Mouse (Mus musculus): ENCODE results near the gene Gm3336. TPM values are rescaled to one million over a fixed set of nuclear protein-coding genes. Genes with fewer than 3 reads are reported as not detected.

The Gm3336 gene
- not detected in 2 replicates for polyA plus RNA-seq (2012; rRNA removed)

GRCm38 (mm10) chr8:70718297-70718696 is at the start of gene Gm3336:
Gm3336 (plus strand) TSS chr8:70718543.

DNA sequence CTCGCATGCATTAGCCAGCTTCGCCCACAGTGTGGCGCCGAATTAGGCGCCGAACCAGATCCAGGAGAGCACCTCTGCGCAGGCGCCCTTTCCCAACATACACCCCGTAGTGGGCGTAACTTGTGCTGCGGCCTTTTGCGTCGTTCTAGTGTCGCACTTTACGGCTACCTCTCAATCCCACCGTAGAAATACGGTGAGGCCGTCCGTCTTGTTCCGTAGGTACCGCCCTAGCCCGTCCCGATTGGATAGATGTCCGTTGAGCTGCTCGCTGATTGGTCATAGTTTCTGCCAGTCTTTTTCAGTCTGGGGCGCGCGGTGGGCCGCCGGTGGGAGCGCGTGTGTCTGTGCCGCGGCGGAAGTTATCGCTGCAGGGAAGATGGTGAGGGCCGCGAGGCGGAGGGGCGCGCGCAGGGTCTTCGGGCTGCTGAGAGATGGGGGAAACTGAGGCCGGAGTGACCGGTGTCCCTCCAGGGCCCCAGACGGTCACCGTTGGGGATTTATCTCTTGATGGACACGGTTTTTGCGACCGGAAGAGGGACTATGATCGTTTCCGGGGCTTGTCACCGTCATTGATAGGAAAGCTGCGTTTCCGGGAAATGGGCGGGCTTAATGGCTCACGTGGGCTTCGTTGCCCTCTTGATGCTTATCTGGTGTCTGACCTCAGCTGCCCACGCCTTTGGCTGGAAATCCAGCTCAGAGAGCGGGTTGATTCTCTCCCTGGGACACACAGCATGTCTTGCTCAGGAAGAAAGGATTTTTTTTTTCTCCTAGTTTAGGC is 45.1 kb upstream of the Gm3336 start, which contains the start of gene Lsm4:
Lsm4 (plus strand) TSS at position 170 of the 778 bp plus-strand sequence.

GRCm38 (mm10) chr8:70698310-70699109 is 19.8 kb upstream of the Gm3336 start, which contains the start of gene Jund:
Jund (plus strand) TSS chr8:70698949.

DNA sequence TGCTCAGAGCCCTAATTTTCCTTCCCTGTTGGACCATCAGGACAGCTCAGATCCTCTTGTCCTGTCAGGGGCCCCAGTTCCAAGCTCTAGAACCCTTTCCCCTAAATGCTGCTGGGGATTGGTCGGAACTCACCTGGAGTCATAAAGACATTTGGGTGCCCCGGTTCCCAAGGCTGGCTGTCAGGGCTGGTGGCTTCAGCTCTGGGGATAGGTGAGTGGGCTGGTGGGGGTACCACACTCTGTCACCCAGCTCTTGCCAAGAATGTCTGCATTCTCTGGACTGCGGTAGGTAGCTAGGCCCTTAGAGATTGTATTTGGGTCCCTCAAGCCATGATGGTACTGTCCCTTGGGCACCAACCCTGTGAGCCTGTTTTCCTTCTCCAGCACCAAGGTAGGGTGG is 15.1 kb upstream of the Gm3336 start, which contains the start of gene Iqcn:
Iqcn (plus strand) TSS at position 171 of the 400 bp plus-strand sequence.

DNA sequence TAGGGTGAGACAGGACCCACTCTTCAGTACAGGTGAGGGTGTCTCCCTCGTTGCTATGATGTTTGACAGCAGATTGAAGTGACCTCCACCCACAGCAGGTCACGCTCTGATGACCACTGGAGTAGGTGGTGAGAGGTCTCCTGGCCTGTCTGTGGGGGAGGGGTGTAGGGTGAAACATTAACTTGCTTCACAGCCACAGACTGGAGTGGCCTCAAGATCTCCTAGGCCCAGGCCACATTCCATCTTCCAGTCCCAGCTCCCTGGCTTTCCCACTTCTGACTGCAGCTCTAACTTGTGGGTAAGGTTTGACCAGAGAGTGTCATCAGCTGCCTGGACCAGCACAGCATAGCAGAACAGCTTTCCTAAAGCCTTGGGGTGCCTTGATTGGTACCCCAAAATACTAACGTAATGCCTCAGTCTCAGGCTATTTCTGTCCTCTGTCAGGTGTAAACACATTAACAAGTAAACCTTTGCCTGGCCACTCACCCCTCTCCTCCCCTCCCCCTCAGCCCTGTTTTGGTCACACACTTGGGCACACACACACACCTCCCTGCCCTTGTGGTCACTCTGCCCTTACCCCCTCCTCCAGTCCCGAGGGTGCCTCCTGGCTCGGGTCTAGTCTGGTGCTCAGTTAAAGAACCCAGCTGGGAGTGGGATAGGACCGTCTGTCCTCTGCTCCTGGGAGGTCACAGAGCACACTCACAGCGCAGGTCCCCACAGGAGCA is 5.3 kb downstream of the Gm3336 start, which contains the start of gene Pde4c:
Pde4c (plus strand) TSS at position 235 of the 725 bp plus-strand sequence.

DNA sequence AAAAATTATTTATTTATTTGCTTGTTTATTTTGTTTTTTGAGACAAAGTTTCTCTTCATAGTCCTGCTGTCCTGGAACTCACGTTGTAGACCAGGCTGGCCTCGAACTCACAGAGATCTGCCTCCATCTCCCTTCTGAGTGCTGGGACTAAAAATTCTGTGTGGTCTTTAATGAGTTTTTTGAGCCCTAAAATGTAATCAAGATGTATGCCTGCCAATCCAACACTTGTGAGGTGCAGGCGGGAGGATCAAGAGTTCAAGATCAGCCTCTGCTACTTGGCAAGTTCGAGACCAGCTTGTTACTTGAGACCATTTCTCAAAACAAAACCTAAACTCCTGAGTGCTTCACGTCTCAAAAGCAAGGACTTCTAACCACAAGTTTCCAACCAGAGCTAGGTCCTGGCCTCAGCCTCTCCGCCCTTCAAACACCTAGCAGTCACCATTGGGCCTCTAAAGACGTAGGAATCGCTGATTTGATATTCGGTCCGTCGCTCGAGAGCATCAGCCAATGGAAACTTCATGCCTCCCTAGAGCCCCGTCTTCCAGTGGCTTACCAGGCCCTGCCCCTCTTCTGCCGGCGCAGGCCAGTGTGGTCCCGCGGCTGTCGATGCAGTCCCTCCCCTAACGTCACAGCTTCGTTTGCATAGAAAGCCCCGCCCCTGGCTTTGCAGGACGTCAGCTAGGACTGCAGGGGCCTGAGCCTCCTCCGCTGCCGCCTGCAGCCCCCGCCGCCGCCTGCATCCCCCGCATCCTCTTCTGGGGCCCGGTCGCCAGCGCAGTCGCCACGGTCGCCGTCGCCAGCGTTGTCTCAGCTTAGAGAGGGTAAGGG is 35.9 kb downstream of the Gm3336 start, which contains the start of gene Rab3a:
Rab3a (plus strand) TSS at position 637 of the 828 bp plus-strand sequence.

GRCm38 (mm10) chr8:70760775-70761406 is 42.5 kb downstream of the Gm3336 start, which contains the start of gene Mpv17l2:
Mpv17l2 (minus strand) TSS chr8:70760946.

Other genes with a start within 250 kb of the Gm3336 start
- gene Klhl26, start 241.6 kb upstream of the Gm3336 start, polyA plus RNA-seq (2012; rRNA removed) = 45.0 and 47.6 TPM in 2 replicates
- 93.1 and 93.2 TPM in 2 replicates for gene Tmem59l, start 231.2 kb upstream of the Gm3336 start, polyA plus RNA-seq (2012; rRNA removed)
- 21.4 and 29.2 TPM in 2 replicates for gene Crlf1, start 225.4 kb upstream of the Gm3336 start, polyA plus RNA-seq (2012; rRNA removed)
- gene Rex1bd, start 211.8 kb upstream of the Gm3336 start, polyA plus RNA-seq (2012; rRNA removed) = 208 and 217 TPM in 2 replicates
- gene Uba52, start 207.7 kb upstream of the Gm3336 start, polyA plus RNA-seq (2012; rRNA removed) = 1,219 and 1,269 TPM in 2 replicates
- gene Fkbp8, start 190.8 kb upstream of the Gm3336 start, polyA plus RNA-seq (2012; rRNA removed) = 515 and 521 TPM in 2 replicates
- gene Kxd1, start 190.6 kb upstream of the Gm3336 start, polyA plus RNA-seq (2012; rRNA removed) = 36.9 and 38.8 TPM in 2 replicates
- gene Ell, start 179.1 kb upstream of the Gm3336 start, polyA plus RNA-seq (2012; rRNA removed) = 21.8 and 22.9 TPM in 2 replicates
- 198 and 208 TPM in 2 replicates for gene Isyna1, start 124.2 kb upstream of the Gm3336 start, polyA plus RNA-seq (2012; rRNA removed)
- gene Ssbp4, start 109.7 kb upstream of the Gm3336 start, polyA plus RNA-seq (2012; rRNA removed) = 201 and 212 TPM in 2 replicates
- gene Lrrc25, start 102.4 kb upstream of the Gm3336 start, polyA plus RNA-seq (2012; rRNA removed) = 0.78 and 0.87 TPM in 2 replicates
- gene Gdf15, start 86.1 kb upstream of the Gm3336 start, polyA plus RNA-seq (2012; rRNA removed) = 0.16 and 0.32 TPM in 2 replicates
- 45.7 and 46.8 TPM in 2 replicates for gene Pgpep1, start 58.2 kb upstream of the Gm3336 start, polyA plus RNA-seq (2012; rRNA removed)
- 153 and 155 TPM in 2 replicates for gene Lsm4, start 45.3 kb upstream of the Gm3336 start, polyA plus RNA-seq (2012; rRNA removed)
- 201 and 210 TPM in 2 replicates for gene Jund, start 19.6 kb upstream of the Gm3336 start, polyA plus RNA-seq (2012; rRNA removed)
- 0.12 and 0.14 TPM in 2 replicates for gene Iqcn, start 15.1 kb upstream of the Gm3336 start, polyA plus RNA-seq (2012; rRNA removed)
- gene Pde4c, start 5.2 kb downstream of the Gm3336 start, polyA plus RNA-seq (2012; rRNA removed) = 1.1 and 1.2 TPM in 2 replicates
- gene Rab3a, start 36.1 kb downstream of the Gm3336 start, polyA plus RNA-seq (2012; rRNA removed) = 582 and 635 TPM in 2 replicates
- 27.0 and 27.4 TPM in 2 replicates for gene Mpv17l2, start 42.4 kb downstream of the Gm3336 start, polyA plus RNA-seq (2012; rRNA removed)
- gene Pik3r2, start 58.2 kb downstream of the Gm3336 start, polyA plus RNA-seq (2012; rRNA removed) = 138 and 151 TPM in 2 replicates
- gene Mast3, start 86.5 kb downstream of the Gm3336 start, polyA plus RNA-seq (2012; rRNA removed) = 44.0 and 53.5 TPM in 2 replicates
- 0.06 and 0.09 TPM in 2 replicates for gene Il12rb1, start 89.9 kb downstream of the Gm3336 start, polyA plus RNA-seq (2012; rRNA removed)
- gene Arrdc2, start 121.2 kb downstream of the Gm3336 start, polyA plus RNA-seq (2012; rRNA removed) = 26.8 and 30.5 TPM in 2 replicates
- gene Kcnn1, start 144.7 kb downstream of the Gm3336 start, polyA plus RNA-seq (2012; rRNA removed) = 23.8 and 25.4 TPM in 2 replicates
- 125 and 128 TPM in 2 replicates for gene Ccdc124, start 155.4 kb downstream of the Gm3336 start, polyA plus RNA-seq (2012; rRNA removed)
- 2.3 and 2.4 TPM in 2 replicates for gene Slc5a5, start 174.2 kb downstream of the Gm3336 start, polyA plus RNA-seq (2012; rRNA removed)
- gene Rpl18a, start 178.9 kb downstream of the Gm3336 start, polyA plus RNA-seq (2012; rRNA removed) = 2,864 and 3,038 TPM in 2 replicates
- 52.1 and 61.4 TPM in 2 replicates for gene Map1s, start 187.4 kb downstream of the Gm3336 start, polyA plus RNA-seq (2012; rRNA removed)

All from central nervous system, embryonic 18 days (tissue).